Mouse (Mus musculus) neural tube, embryonic 10.5 days (tissue): Measurements from ENCODE around the gene Plekhg2.

Experiments used
- DNase-seq: peaks from one replicate; pipeline ENCODE4 v3.0.0-alpha.2; 2017; ENCODE audit warnings: low spot score; ENCODE audit errors: extremely low spot score

Gene Plekhg2

GRCm38 (mm10) chr7:28368276-28368920 lies 4.0 kb downstream of the Plekhg2 start:
- DNase-seq = no peak

DNA sequence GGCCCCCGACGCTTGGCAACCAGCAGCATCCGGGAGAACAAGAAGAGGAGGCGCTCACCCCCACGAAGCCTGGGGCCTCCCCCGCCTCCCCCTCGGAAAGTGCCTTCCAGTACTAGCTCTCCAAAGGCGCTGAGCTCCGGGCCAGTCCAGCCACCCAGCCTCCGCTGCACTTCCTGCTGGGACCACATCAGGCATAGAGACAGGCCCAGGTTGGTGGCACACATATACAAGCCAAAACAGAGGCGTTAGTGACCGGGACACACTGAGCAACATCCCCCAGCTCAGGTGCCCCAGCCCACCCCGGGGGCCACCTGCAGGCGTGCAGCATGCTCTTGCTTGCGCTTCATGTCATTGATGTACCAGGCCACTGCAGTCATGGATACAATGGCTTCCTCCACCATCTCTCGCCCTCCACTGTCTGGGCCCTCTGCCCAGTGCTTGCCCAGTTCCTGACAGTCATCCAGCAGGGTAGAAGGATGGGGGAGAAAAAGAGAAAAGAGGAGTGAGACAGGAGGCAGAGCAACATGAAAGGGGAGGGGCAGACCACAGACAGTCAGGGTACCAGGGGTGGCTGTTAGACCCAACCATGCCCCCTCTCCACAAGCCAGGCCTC lies 4.6 kb downstream of the Plekhg2 start:
- DNase-seq = no peak

DNA sequence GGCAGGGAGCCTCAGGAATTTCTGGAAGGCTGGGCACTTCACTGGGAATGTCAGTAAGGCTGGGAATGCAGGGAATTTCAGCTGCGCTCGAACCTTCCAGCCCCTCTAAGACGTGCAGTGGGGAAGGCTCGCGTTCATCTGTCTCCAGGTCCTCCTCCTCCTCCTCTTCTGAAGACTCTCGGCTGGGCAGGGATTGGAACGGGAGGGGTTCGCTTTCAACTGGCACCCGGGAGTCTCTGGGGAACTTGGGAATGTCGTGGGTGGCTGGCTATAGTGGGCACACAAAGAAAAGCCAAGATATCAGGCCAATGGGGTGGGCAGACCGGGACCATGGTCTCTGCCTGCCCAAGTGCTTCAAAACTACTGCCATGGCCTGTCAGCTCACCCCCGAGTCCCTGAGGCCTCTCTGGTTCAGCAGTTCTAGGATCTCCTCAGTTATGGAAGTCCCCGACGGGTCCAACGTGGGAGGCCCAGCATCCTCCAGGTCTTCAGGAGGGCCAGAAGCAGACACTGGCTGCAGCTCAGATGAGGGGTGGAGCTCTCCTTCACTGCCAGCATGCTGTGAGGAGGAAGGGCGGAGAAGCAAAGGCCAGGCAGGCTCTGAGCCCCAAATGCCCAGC lies 9.8 kb downstream of the Plekhg2 start:
- no peak for DNase-seq

DNA sequence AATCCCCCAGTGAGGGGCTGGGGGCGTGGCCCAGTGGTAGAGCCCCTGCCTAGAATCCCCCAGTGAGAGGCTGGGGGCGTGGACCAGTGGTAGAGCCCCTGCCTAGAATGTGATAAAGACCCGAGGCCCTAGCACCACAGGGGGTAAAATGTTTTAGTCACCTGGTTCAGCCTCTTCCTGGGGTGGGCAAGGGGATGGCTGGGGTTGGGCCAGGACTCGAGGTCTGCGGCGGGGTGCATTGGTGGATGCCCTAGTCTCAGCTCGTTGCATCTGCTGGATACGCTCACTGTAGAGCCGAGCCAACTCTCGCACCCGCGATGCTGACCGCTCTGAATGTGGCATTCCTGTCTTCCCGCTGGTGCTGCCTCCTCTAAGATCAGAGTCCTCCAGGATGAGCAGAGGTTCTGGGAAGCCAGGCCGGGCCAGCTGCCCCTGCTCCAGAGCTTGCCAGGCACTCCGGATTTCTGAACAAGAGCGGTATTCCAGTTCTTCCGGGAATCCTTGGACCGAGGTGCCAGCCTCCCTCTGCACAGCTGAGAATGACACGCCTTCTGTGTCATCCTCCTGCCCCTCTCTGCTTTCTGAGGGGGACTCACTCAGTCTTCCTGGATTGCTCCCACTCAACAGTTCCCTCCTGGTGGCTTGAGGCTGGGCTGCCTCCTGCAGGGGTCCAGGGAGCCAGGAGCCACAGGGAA lies 10.6 kb downstream of the Plekhg2 start:
- no peak for DNase-seq

GRCm38 (mm10) chr7:28360291-28360690 lies 12.1 kb downstream of the Plekhg2 start:
- no peak for DNase-seq

DNA sequence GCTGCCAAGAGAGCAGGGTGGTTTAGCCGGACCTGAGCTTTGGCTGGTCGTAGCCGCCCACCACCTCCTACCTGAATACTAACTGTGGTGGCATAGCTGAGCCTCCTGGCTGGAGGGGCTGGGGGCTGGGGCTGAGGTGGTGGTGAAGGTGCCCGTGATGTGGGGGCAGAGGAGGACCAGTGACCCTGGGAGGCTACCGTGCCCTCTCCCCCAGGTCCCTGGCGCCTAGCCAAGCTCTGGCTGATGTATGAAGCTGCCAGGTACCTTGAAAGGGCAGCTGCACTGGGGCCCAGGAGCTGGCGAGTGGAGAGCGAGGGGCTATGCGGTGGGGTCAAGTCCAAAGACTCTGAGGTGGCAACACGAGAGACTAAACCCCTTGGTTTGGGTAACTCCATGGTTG lies 12.5 kb downstream of the Plekhg2 start:
- no peak for DNase-seq

DNA sequence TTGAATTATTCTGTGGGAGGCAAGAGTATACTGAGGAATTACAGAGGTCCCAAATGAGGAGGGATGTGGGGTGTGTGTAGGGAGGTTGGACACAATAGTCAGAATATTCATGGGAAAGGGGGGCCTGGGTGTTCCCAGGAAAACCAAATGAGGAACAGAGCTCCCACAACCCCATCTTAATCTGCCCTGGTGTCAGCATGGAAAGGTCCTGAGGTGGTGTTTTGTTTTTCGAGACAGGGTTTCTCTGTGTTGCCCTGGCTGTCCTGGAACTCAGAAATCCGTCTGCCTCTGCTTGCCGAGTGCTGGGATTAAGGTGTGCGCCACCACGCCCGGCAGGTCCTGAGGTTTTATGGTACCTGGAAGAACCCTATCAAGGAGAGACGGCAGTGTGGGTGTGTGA lies 14.0 kb downstream of the Plekhg2 start:
- DNase-seq = no peak

GRCm38 (mm10) chr7:28357984-28358383 lies 14.4 kb downstream of the Plekhg2 start:
- no peak for DNase-seq

- DNase-seq = peak; percentile 54
Observed at GRCm38 (mm10) chr7:28356981-28357380, 15.4 kb downstream of the Plekhg2 start.

- DNase-seq = no peak
Observed at GRCm38 (mm10) chr7:28355221-28355620, 17.2 kb downstream of the Plekhg2 start.

- DNase-seq = no peak
Observed at GRCm38 (mm10) chr7:28354596-28354995, 17.8 kb downstream of the Plekhg2 start.

DNA sequence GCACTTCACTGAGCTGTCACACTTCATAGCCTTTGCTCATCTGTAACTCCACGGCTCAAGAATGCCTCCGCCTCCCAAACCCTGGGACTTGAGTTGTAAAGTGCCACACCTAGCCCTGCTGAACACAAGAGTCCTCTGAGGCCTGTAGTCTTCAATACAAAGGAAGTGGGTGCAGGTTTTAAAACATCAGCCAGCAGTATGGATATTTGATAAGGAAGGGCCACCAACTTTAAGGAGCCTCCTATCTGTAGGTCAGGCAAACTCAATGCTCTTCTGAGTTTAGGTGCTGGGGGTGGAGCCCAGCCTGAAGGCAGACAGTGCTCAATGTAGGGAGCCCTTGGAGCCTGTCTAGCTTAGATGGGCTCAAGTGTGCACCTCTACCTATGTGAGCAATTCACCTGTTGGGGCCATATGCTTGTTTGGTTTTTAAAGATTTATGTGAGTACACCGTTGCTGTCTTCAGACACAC lies 18.3 kb downstream of the Plekhg2 start:
- no peak for DNase-seq

DNA sequence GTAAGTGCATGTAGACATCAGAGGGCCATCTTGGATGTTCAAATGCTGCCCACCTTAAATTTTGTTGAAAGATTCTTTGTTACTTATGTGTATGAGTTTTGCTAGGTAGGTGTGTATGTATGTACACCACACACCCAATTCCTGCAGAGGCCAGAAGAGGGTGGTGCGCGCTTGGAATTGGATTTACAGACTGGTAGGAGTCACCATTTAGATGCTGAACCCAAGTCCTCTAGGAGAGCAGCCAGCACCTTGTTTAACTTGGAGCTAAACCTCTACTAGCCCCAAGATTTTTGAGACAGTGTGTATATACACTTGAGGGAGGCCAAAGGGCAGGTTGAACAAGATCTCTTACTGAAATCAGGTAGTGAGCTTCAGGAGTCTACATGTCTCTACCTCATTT lies 19.1 kb downstream of the Plekhg2 start:
- DNase-seq = no peak

DNA sequence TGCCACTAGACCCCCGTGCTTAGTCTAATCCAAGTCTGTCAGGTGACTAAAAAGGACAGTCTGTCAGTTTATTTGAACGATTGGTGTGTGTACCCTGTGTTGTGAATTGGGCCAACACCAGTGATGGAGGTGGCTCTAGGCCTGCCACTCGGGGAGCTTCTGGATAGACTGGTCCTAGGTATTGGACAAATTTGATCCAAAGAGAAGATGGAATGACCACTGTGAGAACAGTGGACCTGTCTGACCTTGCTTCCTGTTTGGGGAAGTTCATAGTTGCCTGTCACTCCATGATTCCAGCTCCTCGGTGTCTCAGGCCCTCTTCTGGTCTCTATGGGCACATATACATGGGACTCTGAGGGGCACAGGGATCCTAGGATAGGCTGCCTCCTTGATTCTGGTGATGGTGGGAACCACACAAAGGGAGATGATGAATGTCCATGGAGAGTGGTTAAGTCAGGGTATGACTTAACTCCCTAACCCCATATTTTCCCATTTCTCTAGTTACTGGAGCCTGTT lies 20.7 kb downstream of the Plekhg2 start:
- DNase-seq = no peak

GRCm38 (mm10) chr7:28350155-28350883 lies 22.1 kb downstream of the Plekhg2 start, which contains the start of gene Rps16:
Rps16 (plus strand) TSS chr7:28350652.
- peak; percentile 99 for DNase-seq

GRCm38 (mm10) chr7:28348601-28349000 lies 23.8 kb downstream of the Plekhg2 start:
- DNase-seq = no peak

GRCm38 (mm10) chr7:28347746-28348145 lies 24.7 kb downstream of the Plekhg2 start:
- DNase-seq = no peak

DNA sequence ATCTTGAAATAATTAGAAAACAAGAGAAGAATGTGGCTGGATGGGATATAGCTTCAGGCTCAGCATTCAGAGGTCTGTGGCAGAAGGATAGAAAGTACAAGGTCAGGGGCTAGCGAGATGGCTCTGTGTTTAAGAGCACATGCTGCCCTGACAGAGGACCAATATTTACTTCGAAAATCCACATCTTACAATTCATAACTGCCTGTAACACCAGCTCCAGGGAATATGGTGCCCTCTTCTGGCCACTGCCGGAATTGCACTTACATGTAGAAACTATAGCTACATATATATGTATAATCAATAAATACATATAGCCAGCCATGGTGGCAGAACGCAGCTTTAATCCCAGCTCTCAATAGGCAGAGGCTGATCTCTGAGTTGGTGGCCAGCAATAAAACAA lies 27.8 kb downstream of the Plekhg2 start:
- peak; percentile 89 for DNase-seq

DNA sequence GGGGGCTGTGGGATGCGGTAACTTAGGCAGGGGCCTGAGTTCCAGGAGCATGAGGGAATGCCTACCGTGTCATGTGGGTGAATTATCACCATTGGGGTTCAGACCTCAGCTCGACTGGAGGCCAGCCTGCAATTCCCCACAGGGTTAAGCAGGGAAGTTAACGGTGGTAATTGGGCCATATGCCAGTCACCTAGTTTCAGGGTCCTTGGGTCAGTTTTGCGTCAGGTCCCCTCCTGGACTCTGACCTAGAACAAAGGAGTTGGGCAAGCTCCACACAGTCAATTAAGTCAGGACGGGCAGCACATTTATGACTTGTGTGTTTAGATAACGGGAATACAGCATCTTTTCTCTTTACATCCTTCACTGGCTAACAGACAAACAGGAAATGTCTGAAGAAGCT lies 31.0 kb downstream of the Plekhg2 start:
- no peak for DNase-seq

DNA sequence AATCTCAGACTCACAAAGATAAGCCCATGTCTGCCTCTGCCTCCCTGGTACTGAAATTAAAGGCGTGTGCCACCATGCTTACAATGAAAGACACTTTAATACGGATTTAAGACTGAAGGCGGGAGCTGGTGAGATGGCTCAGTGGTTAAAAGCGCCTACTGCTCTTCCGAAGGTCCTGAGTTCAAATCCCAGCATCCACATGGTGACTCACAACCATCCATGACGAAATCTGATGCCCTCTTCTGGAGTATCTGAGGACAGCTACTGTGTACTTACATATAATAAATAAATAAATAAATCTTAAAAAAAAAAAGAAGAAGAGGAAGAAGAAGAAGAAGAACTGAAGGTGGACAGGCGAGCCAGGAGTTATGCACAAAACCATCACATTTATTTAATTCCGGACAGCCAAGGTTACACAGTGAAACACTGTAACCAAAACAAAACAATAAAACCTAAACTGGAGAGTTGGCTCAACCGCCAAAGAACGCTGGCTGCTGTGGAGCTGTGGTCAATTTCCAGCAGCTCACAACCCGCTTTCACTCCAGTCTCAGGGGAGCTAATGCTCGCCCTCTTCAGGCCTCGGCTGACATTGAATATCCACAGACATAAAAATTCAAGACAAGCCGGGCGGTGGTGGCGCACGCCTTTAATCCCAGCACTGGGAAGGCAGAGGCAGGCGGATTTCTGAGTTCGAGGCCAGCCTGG lies 33.0 kb downstream of the Plekhg2 start:
- DNase-seq = no peak
